Mouse (Mus musculus) cerebellum, postnatal 14 days (tissue): ENCODE measurements around the gene Fam19a3.

Experiments used
- DNase-seq, 2 experiments: peaks; one replicate each; pipeline ENCODE4 v3.0.0; 2021; ENCODE audit warnings: mixed read lengths in 2 of 2

The Fam19a3 gene

DNA sequence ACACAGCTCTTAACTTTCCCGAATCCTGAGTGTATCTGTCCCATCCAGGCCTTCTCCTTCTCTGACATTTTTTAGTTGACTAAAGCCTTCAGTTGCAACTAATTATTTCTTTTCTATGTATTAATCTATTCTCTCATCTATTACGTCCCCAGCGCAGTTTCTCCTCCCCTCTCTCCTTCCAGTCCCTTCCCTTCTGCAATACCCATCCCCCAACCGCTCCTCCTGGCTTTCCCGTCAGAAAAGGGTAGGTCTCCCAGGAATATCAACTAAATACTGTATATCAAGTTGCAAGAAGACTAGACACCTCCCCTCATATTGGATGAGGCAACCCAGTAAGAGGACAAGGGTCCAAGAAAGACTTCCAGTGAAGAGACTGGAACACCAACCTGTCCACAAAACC, 22.8 kb downstream of the Fam19a3 start:
- DNase-seq, result no peak

DNA sequence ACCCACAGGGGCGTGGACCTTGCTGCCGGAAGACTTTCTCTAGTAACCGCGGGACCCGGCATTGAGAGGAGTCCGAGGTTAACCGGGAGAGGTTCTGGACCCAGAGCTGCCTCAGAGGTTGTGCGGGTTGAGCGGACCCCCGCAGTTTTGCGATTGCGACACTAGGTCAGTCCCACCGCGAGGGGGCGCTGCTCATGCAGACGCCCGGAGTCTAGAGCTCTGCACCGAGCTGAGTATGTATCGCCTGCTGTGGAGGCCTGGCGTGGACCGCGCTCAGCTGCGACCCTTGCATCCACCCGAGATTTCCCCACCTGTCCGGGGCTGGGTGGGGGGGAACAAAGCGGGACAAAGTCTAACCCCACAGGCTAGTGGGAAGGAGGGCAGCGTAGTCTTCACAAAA, 23.2 kb downstream of the Fam19a3 start:
- peak; percentile 86 to 91 for DNase-seq

DNA sequence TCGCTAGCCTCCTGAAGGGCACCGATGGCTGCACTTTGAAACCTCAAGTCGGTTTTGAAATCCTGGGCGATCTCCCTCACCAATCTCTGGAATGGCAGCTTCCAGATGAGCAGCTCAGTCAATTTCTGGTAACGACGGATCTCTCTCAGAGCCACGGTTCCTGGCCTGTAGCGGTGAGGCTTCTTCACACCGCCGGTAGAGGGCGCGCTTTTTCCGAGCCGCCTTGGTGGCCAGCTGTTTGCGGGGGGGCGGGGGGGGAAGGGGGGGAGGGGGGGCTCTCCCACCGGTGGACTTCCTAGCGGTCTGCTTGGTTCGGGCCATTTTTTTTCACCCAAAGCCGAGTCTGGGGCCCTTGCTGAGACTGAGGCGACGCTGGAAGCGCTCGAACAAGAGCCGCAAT, 28.8 kb downstream of the Fam19a3 start:
- DNase-seq, result peak in 1 of 2 experiments; percentile 29

DNA sequence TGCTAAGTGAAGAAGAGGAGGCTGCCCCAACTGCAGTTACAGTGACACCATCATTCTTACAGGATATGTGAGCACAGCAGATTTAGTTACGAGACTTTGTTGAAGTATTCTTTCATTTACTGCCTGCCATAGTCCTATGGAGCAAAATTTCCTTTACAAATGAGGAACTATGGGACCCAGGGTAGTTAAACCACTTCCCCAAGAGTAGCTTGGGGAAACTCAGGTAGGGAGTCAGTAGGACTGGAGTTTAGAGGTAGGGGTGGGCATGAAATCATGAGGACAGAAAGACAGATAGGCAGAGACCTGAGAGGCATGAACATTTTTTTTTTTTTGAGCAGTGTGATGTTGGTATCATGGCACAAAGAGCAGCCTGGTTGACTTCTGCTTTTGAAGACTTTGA, 37.8 kb downstream of the Fam19a3 start:
- DNase-seq, result no peak

DNA sequence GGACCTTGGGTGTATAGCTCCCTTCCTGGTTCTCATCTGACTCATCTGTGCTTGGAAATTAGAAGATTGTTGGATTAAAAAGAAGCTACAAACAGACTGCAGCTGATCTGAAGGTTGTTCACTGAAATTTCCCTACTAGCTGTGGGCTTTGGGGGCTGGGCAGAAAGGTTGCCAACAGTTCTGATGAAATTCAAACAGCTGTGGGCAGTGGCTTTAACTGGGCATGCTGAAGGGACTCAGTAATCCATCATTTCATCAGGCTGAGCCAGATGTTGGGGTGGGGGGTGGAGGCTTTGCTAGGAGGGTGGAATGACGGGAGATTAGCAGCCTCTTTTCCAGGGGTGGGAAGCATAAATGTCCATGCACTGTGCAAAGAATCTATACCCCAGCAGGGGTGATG, 38.5 kb downstream of the Fam19a3 start:
- DNase-seq, result no peak

DNA sequence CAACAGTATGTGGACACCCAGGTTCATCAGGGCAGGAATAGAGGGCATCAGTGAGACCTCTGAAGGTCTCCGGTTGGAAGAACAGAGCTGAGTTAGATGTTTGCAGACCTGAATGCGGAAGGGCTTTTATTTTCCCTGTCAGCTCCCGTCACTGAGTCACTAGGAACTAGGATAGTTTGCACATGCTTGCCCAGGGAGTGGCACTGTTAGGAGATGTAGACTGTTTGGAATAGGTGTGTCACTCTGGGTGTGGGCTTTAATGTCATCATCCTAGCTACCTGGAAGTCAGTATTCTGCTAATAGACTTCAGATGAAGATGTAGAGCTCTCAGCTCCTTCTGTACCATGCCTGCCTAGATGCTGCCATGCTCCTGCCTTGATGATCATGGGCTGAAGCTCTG, 39.7 kb downstream of the Fam19a3 start:
- DNase-seq, result no peak

DNA sequence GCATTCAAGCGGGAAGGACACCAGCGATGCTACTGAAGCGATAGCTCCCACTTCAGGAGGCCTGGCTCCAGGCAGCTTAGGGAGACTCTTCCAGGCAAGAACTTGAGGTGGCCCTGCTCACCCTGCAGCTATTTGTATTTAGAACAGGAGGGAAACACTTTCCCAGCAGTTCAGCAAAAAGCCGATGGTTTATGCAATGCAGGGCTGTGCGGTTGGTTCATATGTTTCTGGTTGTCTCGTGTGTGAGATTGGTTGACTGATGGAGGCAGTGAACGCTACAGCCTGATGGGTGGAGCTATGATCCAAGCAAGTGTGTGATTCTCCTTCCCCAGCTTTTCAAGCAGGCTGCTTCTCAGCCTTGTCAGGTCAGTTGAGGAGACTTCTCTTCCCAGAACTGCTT, 47.0 kb downstream of the Fam19a3 start:
- DNase-seq, result no peak

DNA sequence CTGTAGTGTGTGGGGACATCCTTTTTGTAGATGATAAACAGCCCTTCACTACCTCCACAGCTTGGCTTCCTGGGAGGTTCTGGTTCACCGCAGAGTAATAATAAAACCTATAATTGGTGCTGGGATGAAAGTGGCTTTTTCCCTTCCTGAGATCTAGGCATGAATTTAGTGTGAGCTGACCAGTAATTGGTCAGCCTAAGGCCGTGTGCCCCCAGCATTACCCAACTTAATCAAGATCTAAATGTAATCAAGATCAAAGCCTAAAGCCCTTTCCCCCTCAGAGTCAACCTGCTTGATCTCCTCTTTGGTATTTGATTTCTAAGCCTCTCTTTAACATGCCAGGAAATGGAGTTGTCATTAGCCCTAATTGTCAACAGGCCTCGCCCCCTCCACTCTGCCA, 48.7 kb downstream of the Fam19a3 start:
- no peak for DNase-seq

DNA sequence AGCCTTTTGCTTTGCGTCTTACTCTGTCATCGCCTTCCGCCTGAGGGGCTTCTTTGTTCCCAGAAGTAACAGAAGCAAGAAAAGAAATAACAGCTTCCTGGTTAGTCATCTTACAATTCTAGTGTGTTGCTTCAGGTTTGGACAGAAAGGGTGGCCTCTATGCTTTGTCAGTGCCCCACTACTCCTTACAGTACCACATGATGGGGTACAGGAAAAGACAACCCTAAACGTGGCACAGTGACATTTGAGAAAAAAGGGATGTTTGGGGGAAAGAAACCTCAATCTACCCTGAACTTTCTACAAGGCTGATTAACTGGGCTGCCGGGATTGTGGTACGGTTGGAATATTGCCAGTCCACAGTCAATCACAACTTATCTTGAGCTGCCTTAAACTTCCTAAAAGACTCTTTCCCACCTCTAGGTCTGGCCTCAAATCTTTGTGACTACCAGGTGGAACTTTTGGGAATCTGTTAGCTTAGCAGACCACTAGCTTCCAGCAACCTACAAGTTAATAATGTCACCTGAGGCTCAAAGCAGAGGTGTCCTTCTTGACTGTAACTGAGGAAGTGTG, 52.3 kb downstream of the Fam19a3 start:
- no peak for DNase-seq
